Mouse (Mus musculus) hindbrain, embryonic 12.5 days (tissue): ENCODE measurements around the gene Cd3d. TPM values are rescaled to one million over a fixed set of nuclear protein-coding genes. Genes with fewer than 3 reads are reported as not detected.
"Not testable (repeated sequence)": the region's sequence is repeated elsewhere in the genome, so short reads cannot be mapped to it uniquely, and the experiment has no call there.

Experiments
- ATAC-seq: fragments of 200-750 bp; cut with Nextera tagmentation; 2 replicates; pipeline ENCODE4 v1.8.0; 2017; ENCODE audit warnings: moderate TSS enrichment; ENCODE audit not compliant: low FRiP score
- H3K27ac ChIP-seq: fragments of 300-500 bp; sonication (generic); 2 replicates; pipeline ENCODE4 v1.5.1; 2016; ENCODE audit warnings: mild to moderate bottlenecking
- H3K27me3 ChIP-seq: fragments of 300-500 bp; sonication (generic); 2 replicates; pipeline ENCODE4 v1.6.1; 2016; ENCODE audit warnings: mild to moderate bottlenecking
- H3K36me3 ChIP-seq: fragments of 300-500 bp; sonication (generic); 2 replicates; pipeline ENCODE4 v1.6.1; 2016; ENCODE audit warnings: mild to moderate bottlenecking
- H3K4me1 ChIP-seq: fragments of 300-500 bp; sonication (generic); 2 replicates; pipeline ENCODE4 v1.6.1; 2016
- H3K4me2 ChIP-seq: fragments of 300-500 bp; sonication (generic); replicated peaks from 2 replicates; pipeline ENCODE4 v1.6.1; 2016; ENCODE audit warnings: mild to moderate bottlenecking
- H3K4me3 ChIP-seq: fragments of 300-500 bp; sonication (generic); 2 replicates; pipeline ENCODE4 v1.5.1; 2016; ENCODE audit warnings: mild to moderate bottlenecking
- H3K9ac ChIP-seq: fragments of 300-500 bp; sonication (generic); 2 replicates; pipeline ENCODE4 v1.6.1; 2016; ENCODE audit warnings: mild to moderate bottlenecking, moderate library complexity
- H3K9me3 ChIP-seq: fragments of 300-500 bp; sonication (generic); replicated peaks from 2 replicates; pipeline ENCODE4 v1.6.1; 2016; ENCODE audit warnings: mild to moderate bottlenecking
- WGBS: fragments of 180-500 bp; shearing (Covaris S2); methylation state at CpG from one replicate; pipeline ENCODE4 v1.1.7; 2016; 5-methylcytosine and 5-hydroxymethylcytosine counted together
- polyA plus RNA-seq: library from polyadenylated mRNA; unstranded; fragments of >200 nt; fragmentation: Nextera tagmentation; extraction: Ambion mirVana; gene quantifications from 2 replicates; pipeline ENCODE4 v1.2.1, GENCODE M21; 2016

The Cd3d gene
- not detected in 2 replicates for polyA plus RNA-seq

DNA sequence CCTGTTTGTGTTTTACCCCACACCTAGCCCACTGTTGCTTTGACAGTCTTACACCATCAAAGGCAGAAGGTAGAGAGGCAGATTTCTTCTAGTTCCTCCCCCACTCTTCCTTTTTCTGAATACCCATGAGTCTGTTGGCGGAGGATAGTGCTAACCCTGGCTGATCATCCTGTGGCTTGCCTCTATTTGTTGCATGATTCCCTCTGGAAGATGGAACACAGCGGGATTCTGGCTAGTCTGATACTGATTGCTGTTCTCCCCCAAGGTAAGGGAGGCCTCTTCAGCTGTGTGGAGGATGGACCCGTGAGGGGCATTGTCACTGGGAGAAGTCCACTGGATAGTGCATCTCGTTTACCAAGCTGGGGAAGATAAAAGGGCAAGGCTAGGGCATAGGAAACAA lies at the start of gene Cd3d:
Cd3d (plus strand) TSS at position 111 of the 400 bp plus-strand sequence.
- no peak within 1 kb of the TSS for H3K4me3 ChIP-seq
- H3K9ac ChIP-seq = no peak within 1 kb of the TSS
- H3K4me2 ChIP-seq = no peak within 1 kb of the TSS
- no peak for ATAC-seq
- no peak within 1 kb of the TSS for H3K27ac ChIP-seq
- no peaks in the 10 kb centered on the region for H3K9me3 ChIP-seq
- WGBS = 81% methylated on average over 4 of the region's 4 CpGs
- peaks cover 3% of the 10 kb centered on the region; the same call in 1 of the 2 replicates for H3K27me3 ChIP-seq
- no peaks in the 10 kb centered on the region for H3K36me3 ChIP-seq
- no peaks in the 10 kb centered on the region for H3K4me1 ChIP-seq

DNA sequence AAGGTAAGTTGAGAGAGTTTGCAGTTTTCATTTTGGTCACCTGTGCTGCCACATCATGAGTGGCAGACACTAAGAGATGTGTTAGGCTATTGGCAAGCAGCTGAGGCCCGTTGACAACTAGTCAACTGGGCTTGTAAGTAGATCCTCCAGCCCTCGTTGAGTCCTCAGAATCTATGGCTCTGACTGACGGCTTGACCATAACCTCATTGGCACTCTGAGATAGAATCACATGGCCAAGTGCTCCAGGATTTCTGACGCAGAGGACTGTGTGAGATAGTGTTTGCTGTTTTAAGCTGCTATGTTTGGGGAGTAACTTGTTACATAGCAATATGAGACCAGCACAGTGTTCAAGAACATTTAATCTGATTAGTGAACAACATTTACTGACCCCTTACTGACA lies 39.8 kb upstream of the Cd3d start:
- Histone ChIP-seq H3K4me1 (no peaks in the 10 kb centered on the region), H3K4me3 (no peak overlapping the region), H3K27ac (no peak overlapping the region), H3K9me3 (no peaks in the 10 kb centered on the region), H3K36me3 (peaks cover 90% of the 10 kb centered on the region), H3K27me3 (no peaks in the 10 kb centered on the region), H3K4me2 (no peak overlapping the region), H3K9ac (no peak overlapping the region)
- ATAC-seq = no peak
- 89% methylated on average over 4 of the region's 4 CpGs for WGBS

DNA sequence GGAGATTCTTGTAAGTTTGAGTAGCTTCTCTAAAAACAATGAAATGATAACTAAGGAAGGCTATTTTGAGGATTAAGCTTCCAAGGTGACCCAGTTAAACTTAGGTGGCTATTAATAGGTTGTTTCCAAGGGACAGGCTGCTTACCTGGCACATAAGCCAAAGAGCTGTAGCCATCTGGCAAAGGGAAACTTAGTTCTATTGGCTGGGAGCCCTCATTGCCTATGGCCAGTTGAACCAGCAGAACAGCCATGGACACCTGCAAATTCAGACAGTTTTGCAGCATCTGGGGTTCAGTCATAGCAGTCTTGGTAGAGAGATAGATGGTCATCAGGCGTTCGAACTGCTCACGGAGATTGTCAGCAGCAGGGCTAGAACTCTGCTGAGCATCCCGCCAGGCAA lies 39.2 kb upstream of the Cd3d start:
- Histone ChIP-seq H3K4me3 (no peak overlapping the region), H3K27ac (no peak overlapping the region), H3K4me2 (no peak overlapping the region), H3K4me1 (no peaks in the 10 kb centered on the region), H3K36me3 (peaks cover 91% of the 10 kb centered on the region), H3K9me3 (no peaks in the 10 kb centered on the region), H3K9ac (no peak overlapping the region), H3K27me3 (no peaks in the 10 kb centered on the region)
- WGBS = 95% methylated on average over 4 of the region's 4 CpGs
- no peak for ATAC-seq

DNA sequence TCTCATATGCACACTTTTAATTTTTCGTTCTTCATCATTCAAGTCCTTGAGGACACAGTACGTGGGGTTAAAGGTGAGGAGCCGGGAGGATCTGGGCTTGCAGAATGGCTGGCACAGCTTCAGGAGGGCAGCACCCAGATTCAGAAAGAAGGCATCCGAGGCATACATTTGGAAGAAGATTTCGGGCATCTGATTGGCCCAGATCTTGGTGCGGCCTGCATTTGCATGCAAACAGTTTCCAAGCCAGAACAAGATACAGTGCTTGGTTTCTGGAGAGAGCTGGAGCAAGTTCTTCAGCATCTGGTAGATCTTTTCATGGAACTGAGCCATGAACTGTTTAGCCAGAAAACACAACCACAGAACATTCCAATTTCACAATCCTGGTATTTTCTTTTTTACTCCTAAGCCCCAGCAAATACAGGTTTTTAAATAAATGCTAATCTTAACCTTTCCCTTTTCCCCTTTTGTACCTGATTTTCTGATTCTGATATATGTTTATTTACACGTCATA lies 35.3 kb upstream of the Cd3d start:
- Histone ChIP-seq H3K4me3 (no peak overlapping the region), H3K27ac (no peak overlapping the region), H3K9me3 (no peaks in the 10 kb centered on the region), H3K27me3 (no peaks in the 10 kb centered on the region), H3K4me1 (no peaks in the 10 kb centered on the region), H3K9ac (no peak overlapping the region), H3K4me2 (no peak overlapping the region), H3K36me3 (peaks cover 95% of the 10 kb centered on the region)
- ATAC-seq = no peak
- 93% methylated on average over 7 of the region's 7 CpGs for WGBS

DNA sequence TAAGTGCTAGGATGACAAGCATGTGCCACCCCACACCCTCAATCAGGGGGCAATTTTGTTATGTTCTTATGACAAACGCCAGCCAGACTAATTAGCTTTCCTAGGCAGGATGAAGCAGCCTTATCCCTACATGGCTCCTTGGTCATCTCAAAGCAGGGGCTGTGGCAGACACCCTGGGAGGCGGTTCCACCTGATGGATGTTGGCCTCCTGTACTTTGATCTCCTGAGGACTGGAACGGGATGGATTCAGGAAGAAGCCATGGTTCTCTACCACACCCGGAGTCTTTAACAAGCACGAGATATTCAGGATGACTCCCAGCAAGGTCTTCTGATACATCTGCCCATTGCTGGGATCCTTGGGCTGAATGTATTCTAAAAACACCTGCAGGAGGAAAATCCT lies 33.8 kb upstream of the Cd3d start:
- WGBS = 91% methylated on average over 5 of the region's 5 CpGs
- peaks cover 93% of the 10 kb centered on the region for H3K36me3 ChIP-seq

DNA sequence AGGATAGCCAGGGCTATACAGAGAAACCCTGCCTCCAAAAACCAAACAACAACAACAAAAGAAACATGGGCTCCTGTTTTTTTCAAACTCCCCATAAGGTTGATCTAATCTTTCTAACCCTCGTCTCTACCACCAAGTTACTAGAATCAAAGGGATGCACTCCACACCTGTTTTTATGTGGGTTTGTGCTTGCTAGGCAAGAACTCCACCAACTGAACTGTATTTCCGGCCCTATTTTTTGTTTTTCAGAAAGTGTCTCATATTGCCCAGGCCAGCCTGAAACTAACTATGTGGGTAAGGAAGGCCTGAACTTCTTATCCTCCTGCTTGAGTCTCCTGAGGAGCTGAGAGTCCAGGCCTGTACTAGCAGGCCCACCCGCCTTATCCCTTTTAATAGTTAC lies 27.2 kb upstream of the Cd3d start:
- H3K4me3 ChIP-seq = no peak overlapping the region
- no peaks in the 10 kb centered on the region for H3K4me1 ChIP-seq
- 94% methylated on average over 3 of the region's 3 CpGs for WGBS
- ATAC-seq = no peak
- no peak overlapping the region for H3K9ac ChIP-seq
- no peak overlapping the region for H3K4me2 ChIP-seq
- no peaks in the 10 kb centered on the region for H3K9me3 ChIP-seq
- no peak overlapping the region for H3K27ac ChIP-seq
- peaks cover 82% of the 10 kb centered on the region for H3K36me3 ChIP-seq
- H3K27me3 ChIP-seq = no peaks in the 10 kb centered on the region

More for the DNA sequence above, 33.8 kb upstream of the Cd3d start:
- H3K9me3 ChIP-seq = no peaks in the 10 kb centered on the region
- H3K27ac ChIP-seq = no peak overlapping the region
- H3K4me2 ChIP-seq = no peak overlapping the region
- ATAC-seq = no peak
- H3K9ac ChIP-seq = no peak overlapping the region
- no peak overlapping the region for H3K4me3 ChIP-seq
- no peaks in the 10 kb centered on the region for H3K4me1 ChIP-seq
- H3K27me3 ChIP-seq = no peaks in the 10 kb centered on the region

DNA sequence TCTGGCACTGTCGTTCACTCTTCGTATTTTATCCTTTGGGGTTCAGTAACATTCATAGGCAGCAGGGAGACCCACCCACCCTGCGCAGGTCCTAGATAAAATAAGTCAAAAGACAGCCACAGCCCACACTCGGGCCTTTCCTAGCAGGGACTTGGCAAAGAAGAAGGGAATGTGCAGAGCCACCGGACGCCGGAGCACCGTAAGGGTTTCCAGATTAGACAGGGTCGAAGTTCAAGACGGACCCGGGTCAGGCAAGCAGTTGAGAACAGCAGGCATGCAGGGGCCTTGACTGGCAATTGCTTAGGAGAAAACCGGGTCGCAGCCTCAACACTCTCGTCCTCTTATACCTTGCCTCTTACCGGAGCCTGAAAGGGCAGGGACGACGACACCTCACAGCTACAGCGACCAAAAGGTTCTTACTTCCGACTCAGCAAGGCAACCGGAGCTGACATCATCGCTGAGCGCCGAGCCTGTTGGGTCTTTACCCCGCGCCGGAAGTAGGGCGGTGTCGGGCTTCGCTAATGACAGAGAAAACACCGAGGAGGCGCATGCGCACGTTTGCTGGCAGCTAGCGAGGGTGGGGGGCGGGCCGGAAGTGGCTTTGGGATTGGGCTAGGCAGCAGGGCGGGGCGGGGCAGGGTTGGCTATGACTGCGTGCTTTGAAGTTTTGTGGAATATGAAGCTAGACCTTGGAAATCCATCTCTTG lies 16.3 kb upstream of the Cd3d start, which contains the start of gene Ube4a:
Ube4a (minus strand) TSS at position 475 of the 707 bp plus-strand sequence.
- H3K9ac ChIP-seq = peak within 1 kb of the TSS; percentile 82
- H3K4me3 ChIP-seq = peak within 1 kb of the TSS; percentile 86
- H3K4me2 ChIP-seq = peak within 1 kb of the TSS; percentile 82
- peak; percentile 94 for ATAC-seq
- H3K9me3 ChIP-seq = no peaks in the 10 kb centered on the region
- peaks cover 15% of the 10 kb centered on the region; the same call in 1 of the 2 replicates for H3K36me3 ChIP-seq
- H3K27me3 ChIP-seq = 0 out of 2 replicates have a peak, but pooled peaks cover under 1% of the 10 kb centered on the region
- H3K27ac ChIP-seq = peak within 1 kb of the TSS; percentile 23; the same call in 1 of the 2 replicates
- peaks cover 13% of the 10 kb centered on the region for H3K4me1 ChIP-seq
- WGBS = under 1% methylated on average over 39 of the region's 39 CpGs

DNA sequence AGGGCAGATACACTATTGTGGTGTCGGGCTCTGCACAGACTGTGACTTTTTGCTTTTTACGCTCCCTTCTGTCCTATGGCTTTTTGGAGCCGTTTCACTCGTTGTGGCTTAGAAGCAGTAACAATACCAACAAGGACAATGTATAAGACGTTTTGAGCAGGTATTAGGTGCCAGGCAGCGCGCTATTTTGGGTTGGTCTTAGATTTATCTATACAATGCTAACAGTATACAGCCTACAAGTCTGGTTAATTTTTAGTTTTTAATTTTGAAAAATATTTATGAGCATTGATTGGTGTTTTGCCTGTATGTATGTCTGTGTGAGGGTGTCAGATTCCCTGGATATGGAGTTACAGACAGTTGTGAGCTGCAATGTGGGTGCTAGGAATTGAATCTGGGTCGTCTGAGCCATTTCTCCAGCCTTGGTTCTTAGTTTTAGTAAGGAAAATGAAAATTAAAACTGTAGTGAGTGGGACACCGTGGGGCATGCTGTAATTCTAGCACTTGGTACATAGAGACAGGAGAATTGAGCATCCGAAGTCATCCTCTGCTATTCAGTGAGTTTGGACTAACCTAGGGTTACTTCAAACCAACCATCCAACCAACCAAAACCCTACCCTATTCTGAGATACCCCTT lies 15.6 kb upstream of the Cd3d start:
- 14% methylated on average over 10 of the region's 10 CpGs for WGBS
- no peak; the same call in 1 of the 2 replicates for ATAC-seq

DNA sequence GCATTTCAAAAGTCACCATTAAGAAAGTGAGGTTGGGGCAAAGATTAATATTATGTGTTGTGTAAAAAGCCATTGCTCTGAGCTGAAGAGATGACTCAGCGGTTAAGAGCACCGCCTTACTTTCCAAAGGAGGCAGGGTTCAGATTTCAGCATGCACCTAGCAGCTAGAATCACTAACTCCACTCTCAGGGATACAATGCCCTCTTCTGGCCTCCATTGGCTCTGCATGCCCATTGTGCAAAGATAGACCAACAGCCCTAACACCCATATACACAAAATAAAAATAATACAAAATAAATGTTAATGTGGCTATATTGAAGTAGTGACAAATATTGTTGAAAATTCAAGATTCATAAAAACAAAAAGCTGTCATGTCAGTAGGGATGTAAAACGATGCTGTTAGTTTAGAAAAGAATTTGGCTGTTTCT lies 14.8 kb upstream of the Cd3d start:
- no peak overlapping the region for H3K27ac ChIP-seq
- H3K36me3 ChIP-seq = 0 out of 2 replicates have a peak, but pooled peaks cover 7% of the 10 kb centered on the region
- WGBS = 28% methylated on average over 3 of the region's 3 CpGs
- ATAC-seq = no peak
- H3K9me3 ChIP-seq = no peaks in the 10 kb centered on the region
- peaks cover 13% of the 10 kb centered on the region for H3K4me1 ChIP-seq
- no peak overlapping the region for H3K4me3 ChIP-seq
- H3K27me3 ChIP-seq = 0 out of 2 replicates have a peak, but pooled peaks cover 4% of the 10 kb centered on the region
- no peak overlapping the region for H3K9ac ChIP-seq
- no peak overlapping the region for H3K4me2 ChIP-seq

More for the DNA sequence above, 15.6 kb upstream of the Cd3d start:
- Histone ChIP-seq H3K36me3 (peaks cover 14% of the 10 kb centered on the region; the same call in 1 of the 2 replicates), H3K9ac (peak overlapping the region; percentile 82; the same call in 1 of the 2 replicates), H3K4me2 (peak overlapping the region; percentile 82), H3K9me3 (no peaks in the 10 kb centered on the region), H3K27me3 (0 out of 2 replicates have a peak, but pooled peaks cover 4% of the 10 kb centered on the region), H3K4me3 (peak overlapping the region; percentile 86), H3K4me1 (peaks cover 13% of the 10 kb centered on the region), H3K27ac (peak overlapping the region; percentile 23; the same call in 1 of the 2 replicates)

DNA sequence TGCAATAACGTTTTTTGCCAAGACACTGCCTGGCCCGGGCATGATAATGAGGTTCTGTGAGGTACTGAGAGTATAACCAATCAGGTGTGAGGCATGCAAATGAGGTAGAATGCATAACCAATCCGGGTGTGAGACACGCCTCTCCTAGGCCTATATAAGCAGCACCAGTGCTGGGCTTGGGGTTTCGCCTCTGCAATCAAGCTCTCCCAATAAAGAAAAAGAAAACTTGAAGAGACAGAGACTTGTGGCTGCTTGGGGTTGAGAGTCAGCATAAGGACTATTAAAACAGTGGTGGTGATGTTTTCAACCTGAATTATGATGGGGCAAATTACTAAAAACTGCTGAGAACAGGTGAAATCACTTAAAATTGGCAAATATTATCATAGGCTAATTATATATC lies 13.8 kb upstream of the Cd3d start:
- 85% methylated on average over 5 of the region's 5 CpGs for WGBS
- H3K4me1 ChIP-seq = peaks cover 13% of the 10 kb centered on the region
- not testable (repeated sequence) for H3K9ac ChIP-seq, H3K27me3 ChIP-seq, H3K27ac ChIP-seq, H3K36me3 ChIP-seq, H3K4me2 ChIP-seq, ATAC-seq, H3K4me3 ChIP-seq, H3K9me3 ChIP-seq

DNA sequence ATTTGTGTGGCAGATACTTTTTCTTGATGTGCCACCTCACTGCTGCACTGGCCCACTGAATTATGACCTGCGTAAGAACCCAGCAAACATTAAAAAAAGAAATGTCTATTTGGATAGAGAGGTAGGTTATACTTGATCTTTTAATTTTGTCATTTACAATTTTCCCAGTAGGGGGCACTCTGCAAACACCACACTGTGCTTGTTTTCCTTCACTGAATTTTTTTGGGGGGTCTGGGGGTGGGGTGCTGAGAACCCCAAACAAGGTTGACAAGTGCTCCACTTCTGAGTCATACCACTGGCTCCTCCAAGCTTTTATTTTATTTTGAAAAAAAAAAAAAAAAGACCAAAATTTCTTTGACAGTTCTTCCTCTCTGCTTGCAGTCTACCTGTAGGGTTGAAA lies 12.1 kb upstream of the Cd3d start:
- no peak for ATAC-seq
- Histone ChIP-seq H3K4me2 (no peak overlapping the region), H3K4me1 (peaks cover 9% of the 10 kb centered on the region), H3K27me3 (peaks cover 13% of the 10 kb centered on the region), H3K9me3 (no peaks in the 10 kb centered on the region), H3K27ac (no peak overlapping the region), H3K9ac (no peak overlapping the region), H3K36me3 (no peaks in the 10 kb centered on the region), H3K4me3 (no peak overlapping the region)
- 73% methylated on average over 1 of the region's 1 CpGs for WGBS

DNA sequence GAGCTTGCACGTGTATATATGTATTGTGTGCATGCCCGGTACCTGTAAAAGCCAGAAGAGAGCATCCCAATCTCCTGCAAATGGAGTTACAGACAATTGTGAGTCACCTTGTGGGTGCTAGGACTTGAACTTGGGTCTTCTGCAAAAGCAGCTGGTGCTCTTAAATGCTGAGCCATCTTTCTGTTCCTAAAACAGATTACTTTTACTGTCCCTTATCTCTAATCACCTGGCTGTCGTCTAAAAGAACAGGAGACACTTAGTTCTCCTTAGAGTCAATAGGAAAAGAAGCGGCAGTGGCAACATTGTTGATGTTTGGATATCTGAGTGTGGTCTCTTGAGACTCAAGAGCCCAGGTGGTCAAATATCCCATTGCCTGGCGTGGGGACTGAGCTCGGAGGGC lies 3.8 kb upstream of the Cd3d start:
- no peak overlapping the region for H3K9ac ChIP-seq
- no peaks in the 10 kb centered on the region for H3K9me3 ChIP-seq
- H3K4me2 ChIP-seq = no peak overlapping the region
- 81% methylated on average over 6 of the region's 6 CpGs for WGBS
- no peak for ATAC-seq
- no peaks in the 10 kb centered on the region for H3K36me3 ChIP-seq
- H3K27me3 ChIP-seq = peaks cover 12% of the 10 kb centered on the region
- no peaks in the 10 kb centered on the region for H3K4me1 ChIP-seq
- H3K4me3 ChIP-seq = no peak overlapping the region
- H3K27ac ChIP-seq = no peak overlapping the region
